Mouse (Mus musculus): ENCODE measurements around the gene Zg16. TPM values are rescaled to one million over a fixed set of nuclear protein-coding genes. Genes with fewer than 3 reads are reported as not detected.
A peak's percentile ranks its signal among the peaks of the same experiment; 100 is the strongest.
"Not testable (repeated sequence)": the region's sequence is repeated elsewhere in the genome, so short reads cannot be mapped to it uniquely, and the experiment has no call there.

Zg16 gene
- polyA plus RNA-seq (2014; fragmentation: Nextera tagmentation; extraction: Ambion mirVana) = not detected in 2 replicates

- H3K9me3 ChIP-seq (ENCODE audit: control insufficient read depth, low read length); ATAC-seq (ENCODE audit: low FRiP score, low TSS enrichment); H3K36me3 ChIP-seq (ENCODE audit: control insufficient read depth, insufficient read depth, low read length); H3K4me1 ChIP-seq (ENCODE audit: control insufficient read depth, insufficient read depth, low read length); H3K27ac ChIP-seq (ENCODE audit: low read depth, low read length); H3K4me2 ChIP-seq (replicated peaks; ENCODE audit: low read depth, low read length); H3K4me3 ChIP-seq (ENCODE audit: low read length); H3K27me3 ChIP-seq (ENCODE audit: control insufficient read depth, insufficient read depth, low read length); H3K9ac ChIP-seq (ENCODE audit: low read depth, low read length): not testable (repeated sequence)
- WGBS = 75% methylated on average over 6 of the region's 6 CpGs
These were observed at the start of gene Zg16 for GRCm38 (mm10) chr7:127087278-127088010. TSS of gene Zg16 (minus strand) at chr7:127087328.

GRCm38 (mm10) chr7:127136181-127137071, 49.3 kb upstream of the Zg16 start:
- no peaks in the 10 kb centered on the region for H3K27me3 ChIP-seq (ENCODE audit: control insufficient read depth, insufficient read depth, low read length)
- H3K27ac ChIP-seq (ENCODE audit: low read depth, low read length) = no peak overlapping the region
- H3K4me3 ChIP-seq (ENCODE audit: low read length) = no peak overlapping the region
- 0 out of 2 replicates have a peak, but pooled peaks cover 4% of the 10 kb centered on the region for H3K4me1 ChIP-seq (ENCODE audit: control insufficient read depth, insufficient read depth, low read length)
- H3K9me3 ChIP-seq (ENCODE audit: control insufficient read depth, low read length) = no peaks in the 10 kb centered on the region
- no peak overlapping the region for H3K9ac ChIP-seq (ENCODE audit: low read depth, low read length)
- ATAC-seq (ENCODE audit: low FRiP score, low TSS enrichment) = no peak
- H3K36me3 ChIP-seq (ENCODE audit: control insufficient read depth, insufficient read depth, low read length) = no peaks in the 10 kb centered on the region
- H3K4me2 ChIP-seq (replicated peaks; ENCODE audit: low read depth, low read length) = no peak overlapping the region
- 87% methylated on average over 22 of the region's 22 CpGs for WGBS

- H3K27me3 ChIP-seq (ENCODE audit: control insufficient read depth, insufficient read depth, low read length) = no peaks in the 10 kb centered on the region
- H3K4me1 ChIP-seq (ENCODE audit: control insufficient read depth, insufficient read depth, low read length) = 0 out of 2 replicates have a peak, but pooled peaks cover 4% of the 10 kb centered on the region
- no peak for ATAC-seq (ENCODE audit: low FRiP score, low TSS enrichment)
- H3K27ac ChIP-seq (ENCODE audit: low read depth, low read length) = no peak overlapping the region
- no peaks in the 10 kb centered on the region for H3K9me3 ChIP-seq (ENCODE audit: control insufficient read depth, low read length)
- H3K4me3 ChIP-seq (ENCODE audit: low read length) = no peak overlapping the region
- H3K9ac ChIP-seq (ENCODE audit: low read depth, low read length) = no peak overlapping the region
- H3K36me3 ChIP-seq (ENCODE audit: control insufficient read depth, insufficient read depth, low read length) = no peaks in the 10 kb centered on the region
- no peak overlapping the region for H3K4me2 ChIP-seq (replicated peaks; ENCODE audit: low read depth, low read length)
- 67% methylated on average over 11 of the region's 11 CpGs for WGBS
These were observed 47.8 kb upstream of the Zg16 start for GRCm38 (mm10) chr7:127134821-127135447.

- Histone ChIP-seq H3K4me2 (replicated peaks; ENCODE audit: low read depth, low read length) (no peak overlapping the region), H3K9ac (ENCODE audit: low read depth, low read length) (no peak overlapping the region), H3K9me3 (ENCODE audit: control insufficient read depth, low read length) (no peaks in the 10 kb centered on the region), H3K27ac (ENCODE audit: low read depth, low read length) (no peak overlapping the region), H3K27me3 (ENCODE audit: control insufficient read depth, insufficient read depth, low read length) (no peaks in the 10 kb centered on the region), H3K4me3 (ENCODE audit: low read length) (no peak overlapping the region), H3K36me3 (ENCODE audit: control insufficient read depth, insufficient read depth, low read length) (no peaks in the 10 kb centered on the region), H3K4me1 (ENCODE audit: control insufficient read depth, insufficient read depth, low read length) (0 out of 2 replicates have a peak, but pooled peaks cover 4% of the 10 kb centered on the region)
- WGBS = 77% methylated on average over 5 of the region's 5 CpGs
- no peak for ATAC-seq (ENCODE audit: low FRiP score, low TSS enrichment)
These were observed 46.0 kb upstream of the Zg16 start for GRCm38 (mm10) chr7:127133125-127133524.

- H3K27me3 ChIP-seq (ENCODE audit: control insufficient read depth, insufficient read depth, low read length) = no peaks in the 10 kb centered on the region
- no peak overlapping the region for H3K9ac ChIP-seq (ENCODE audit: low read depth, low read length)
- H3K4me1 ChIP-seq (ENCODE audit: control insufficient read depth, insufficient read depth, low read length) = no peaks in the 10 kb centered on the region
- H3K27ac ChIP-seq (ENCODE audit: low read depth, low read length) = no peak overlapping the region
- ATAC-seq (ENCODE audit: low FRiP score, low TSS enrichment) = no peak
- 0 out of 2 replicates have a peak, but pooled peaks cover 1% of the 10 kb centered on the region for H3K9me3 ChIP-seq (ENCODE audit: control insufficient read depth, low read length)
- H3K36me3 ChIP-seq (ENCODE audit: control insufficient read depth, insufficient read depth, low read length) = no peaks in the 10 kb centered on the region
- no peak overlapping the region for H3K4me3 ChIP-seq (ENCODE audit: low read length)
- no peak overlapping the region for H3K4me2 ChIP-seq (replicated peaks; ENCODE audit: low read depth, low read length)
- WGBS = 26% methylated on average over 4 of the region's 4 CpGs
These were observed 42.5 kb upstream of the Zg16 start for GRCm38 (mm10) chr7:127129638-127130037.

GRCm38 (mm10) chr7:127121911-127122270, 34.8 kb upstream of the Zg16 start, which contains the start of gene Qprt:
TSS of gene Qprt (minus strand) at chr7:127122226.
- Histone ChIP-seq H3K36me3 (ENCODE audit: control insufficient read depth, insufficient read depth, low read length) (no peaks in the 10 kb centered on the region), H3K4me1 (ENCODE audit: control insufficient read depth, insufficient read depth, low read length) (peaks cover 8% of the 10 kb centered on the region; the same call in 1 of the 2 replicates), H3K4me2 (replicated peaks; ENCODE audit: low read depth, low read length) (peak within 1 kb of the TSS; percentile 29), H3K27ac (ENCODE audit: low read depth, low read length) (peak within 1 kb of the TSS; percentile 25; the same call in 1 of the 2 replicates), H3K9ac (ENCODE audit: low read depth, low read length) (peak within 1 kb of the TSS; percentile 5; the same call in 1 of the 2 replicates), H3K9me3 (ENCODE audit: control insufficient read depth, low read length) (peaks cover 7% of the 10 kb centered on the region; the same call in 1 of the 2 replicates), H3K27me3 (ENCODE audit: control insufficient read depth, insufficient read depth, low read length) (peaks cover 9% of the 10 kb centered on the region), H3K4me3 (ENCODE audit: low read length) (peak within 1 kb of the TSS; percentile 15)
- 13% methylated on average over 7 of the region's 7 CpGs for WGBS
- peak; percentile 29; the same call in 1 of the 2 replicates for ATAC-seq (ENCODE audit: low FRiP score, low TSS enrichment)

GRCm38 (mm10) chr7:127121061-127121910, 34.2 kb upstream of the Zg16 start:
- ATAC-seq (ENCODE audit: low FRiP score, low TSS enrichment) = peak; percentile 53; the same call in 1 of the 2 replicates
- peak overlapping the region; percentile 25; the same call in 1 of the 2 replicates for H3K27ac ChIP-seq (ENCODE audit: low read depth, low read length)
- peaks cover 7% of the 10 kb centered on the region; the same call in 1 of the 2 replicates for H3K9me3 ChIP-seq (ENCODE audit: control insufficient read depth, low read length)
- H3K4me1 ChIP-seq (ENCODE audit: control insufficient read depth, insufficient read depth, low read length) = peaks cover 12% of the 10 kb centered on the region; the same call in 1 of the 2 replicates
- H3K4me2 ChIP-seq (replicated peaks; ENCODE audit: low read depth, low read length) = peak overlapping the region; percentile 29
- peak overlapping the region; percentile 15 for H3K4me3 ChIP-seq (ENCODE audit: low read length)
- H3K27me3 ChIP-seq (ENCODE audit: control insufficient read depth, insufficient read depth, low read length) = peaks cover 9% of the 10 kb centered on the region
- H3K36me3 ChIP-seq (ENCODE audit: control insufficient read depth, insufficient read depth, low read length) = no peaks in the 10 kb centered on the region
- WGBS = 17% methylated on average over 21 of the region's 21 CpGs
- H3K9ac ChIP-seq (ENCODE audit: low read depth, low read length) = peak overlapping the region; percentile 5; the same call in 1 of the 2 replicates
